Mouse (Mus musculus) brown adipose tissue, adult 24 weeks (tissue): ENCODE results near the gene Crebbp. TPM values are rescaled to one million over a fixed set of nuclear protein-coding genes. Genes with fewer than 3 reads are reported as not detected.
"Not testable (repeated sequence)": the region's sequence is repeated elsewhere in the genome, so short reads cannot be mapped to it uniquely, and the experiment has no call there.

Source experiments
- H3K27ac ChIP-seq: fragments of 200-500 bp; replicated peaks from 2 replicates; pipeline ENCODE4 v1.5.1; 2012; ENCODE audit warnings: low read depth, mild to moderate bottlenecking, low read length
- H3K4me1 ChIP-seq: fragments of 200-500 bp; 2 replicates; pipeline ENCODE4 v1.6.1; 2012; ENCODE audit warnings: low read length, mixed read lengths; ENCODE audit not compliant: control insufficient read depth, insufficient read depth, insufficient read length
- H3K4me3 ChIP-seq: fragments of 200-500 bp; 2 replicates; pipeline ENCODE4 v1.5.1; 2012; ENCODE audit warnings: low read depth, mild to moderate bottlenecking, low read length, moderate library complexity; ENCODE audit not compliant: insufficient read depth
- polyA plus RNA-seq: library from polyadenylated mRNA; stranded (reverse); fragments of >200 nt; gene quantifications from 2 replicates; pipeline ENCODE4 v1.2.4, GENCODE M21; 2012; ENCODE audit not compliant: missing spikeins, insufficient read depth, insufficient read length

Gene Crebbp
- 21.3 and 21.7 TPM in 2 replicates for polyA plus RNA-seq

DNA sequence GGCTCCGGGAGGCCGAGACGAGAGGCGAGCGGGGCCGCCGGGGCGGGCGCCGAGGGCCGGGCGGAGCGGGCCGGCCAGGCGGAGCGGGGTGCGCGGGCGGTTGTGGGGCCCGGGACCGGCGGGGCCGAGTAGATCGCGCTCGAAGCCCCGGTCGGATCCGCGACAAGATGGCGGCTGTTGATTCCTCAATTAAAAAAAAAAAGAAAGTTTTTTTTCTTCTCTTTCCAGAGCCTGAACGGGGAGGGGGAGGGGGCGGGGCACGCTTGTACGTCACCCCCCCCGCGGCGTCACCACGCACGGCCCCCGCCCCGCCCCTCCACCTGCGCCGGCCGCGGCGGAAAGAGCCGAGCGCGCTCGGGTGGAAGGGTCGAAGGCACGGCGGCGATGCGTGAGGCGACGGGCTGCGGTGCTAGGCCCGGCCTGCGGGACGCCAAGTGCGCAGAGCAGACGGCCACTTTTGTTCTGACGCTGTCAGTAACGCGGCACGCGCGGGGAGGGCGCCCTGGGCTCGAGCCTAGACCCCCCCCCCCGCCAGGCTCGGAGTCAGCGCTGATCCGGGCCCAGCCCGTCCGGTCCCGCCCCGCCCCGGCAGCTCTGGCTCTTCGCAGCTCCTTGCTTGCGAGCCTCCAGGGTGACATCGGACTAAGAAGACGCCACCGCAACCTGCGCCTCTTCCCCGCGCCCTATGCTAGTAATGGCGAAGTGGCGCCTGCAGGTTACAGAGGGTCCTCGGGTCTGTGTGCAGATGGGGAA is at the start of gene Crebbp:
TSS of gene Crebbp (minus strand) at position 199 of the 753 bp plus-strand sequence.
- Histone ChIP-seq H3K4me1 (peaks cover 7% of the 10 kb centered on the region), H3K27ac (peak within 1 kb of the TSS; percentile 89), H3K4me3 (peak within 1 kb of the TSS; percentile 95)

DNA sequence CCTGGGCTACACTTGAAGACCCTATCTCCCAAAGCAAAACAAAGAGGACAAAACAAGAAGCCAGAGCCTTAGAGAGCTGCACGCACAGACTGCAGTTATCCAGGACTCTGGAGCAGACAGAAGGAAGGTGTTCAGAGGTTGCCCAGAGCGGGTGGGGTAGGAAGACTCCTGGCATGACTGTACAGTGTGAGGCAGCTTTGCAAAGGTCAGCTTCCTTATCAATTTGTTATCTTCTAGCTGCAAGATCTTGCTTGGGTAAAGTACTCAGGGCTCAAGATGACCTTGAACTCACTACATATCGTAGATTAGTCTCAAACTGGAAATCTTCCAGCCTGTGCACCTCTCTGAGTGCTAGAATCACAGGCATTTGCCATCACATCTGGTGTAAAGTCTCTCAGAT is 49.7 kb upstream of the Crebbp start:
- no peak overlapping the region for H3K4me3 ChIP-seq
- no peaks in the 10 kb centered on the region for H3K4me1 ChIP-seq
- no peak overlapping the region for H3K27ac ChIP-seq

DNA sequence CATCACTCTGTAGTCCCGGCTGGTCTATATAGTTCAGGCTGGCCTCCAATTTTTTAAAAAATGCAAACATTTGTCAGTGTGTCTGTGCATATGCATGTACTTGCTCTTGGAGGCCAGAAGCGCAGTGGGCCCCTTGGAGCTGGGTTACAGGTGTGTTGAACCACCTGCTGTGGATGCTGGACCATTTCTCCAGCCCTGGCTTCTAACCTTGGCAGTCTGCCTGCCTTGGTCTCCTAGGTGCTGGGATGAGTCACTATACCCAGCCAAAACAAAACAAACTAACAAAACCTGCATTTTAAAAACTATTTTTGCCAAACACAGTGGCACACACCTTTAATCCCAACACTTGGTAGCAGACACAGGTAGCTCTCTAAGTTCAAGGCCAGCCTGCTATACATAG is 43.7 kb upstream of the Crebbp start:
- Histone ChIP-seq H3K4me1 (no peaks in the 10 kb centered on the region), H3K27ac (no peak overlapping the region), H3K4me3 (no peak overlapping the region)

DNA sequence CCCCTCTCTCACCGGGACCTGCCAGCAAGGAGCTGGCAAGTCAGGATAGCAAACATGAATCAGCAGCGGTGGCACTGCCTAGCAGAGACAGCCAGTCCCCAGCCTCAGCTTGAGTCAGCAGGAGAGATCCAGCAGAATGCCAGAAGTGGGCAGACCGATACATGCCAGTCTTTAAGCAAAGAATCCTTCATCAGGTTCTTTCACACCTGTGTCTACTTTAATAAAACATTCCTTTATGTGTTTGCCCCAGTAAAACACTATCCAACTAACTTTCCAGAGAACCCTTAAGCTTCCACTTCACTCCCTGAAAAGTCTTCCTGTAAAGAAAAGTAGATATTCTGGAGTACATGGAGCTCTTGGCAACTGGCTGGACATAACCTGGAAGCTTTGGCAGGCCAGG is 35.0 kb upstream of the Crebbp start:
- Histone ChIP-seq H3K4me1 (no peaks in the 10 kb centered on the region), H3K4me3 (no peak overlapping the region), H3K27ac (no peak overlapping the region)

DNA sequence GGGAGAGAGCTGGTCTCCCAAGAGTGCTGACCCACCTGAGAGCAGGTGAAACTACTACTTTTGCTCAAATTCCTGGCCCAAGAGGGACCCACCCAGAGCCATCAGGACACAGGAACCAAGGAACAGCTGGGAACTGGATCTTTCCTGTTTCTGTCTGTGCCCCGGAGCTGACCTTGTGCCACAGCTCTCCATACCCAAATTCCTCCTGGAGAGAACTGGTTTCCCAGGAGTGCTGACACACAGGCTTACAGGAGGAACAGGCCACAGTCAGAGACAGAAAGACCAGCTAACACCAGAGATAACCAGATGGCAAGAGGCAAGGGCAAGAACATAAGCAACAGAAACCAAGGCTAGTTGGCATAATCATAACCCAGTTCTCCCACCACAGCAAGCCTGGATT is 31.4 kb upstream of the Crebbp start:
- H3K4me3 ChIP-seq, H3K27ac ChIP-seq, H3K4me1 ChIP-seq: not testable (repeated sequence)

DNA sequence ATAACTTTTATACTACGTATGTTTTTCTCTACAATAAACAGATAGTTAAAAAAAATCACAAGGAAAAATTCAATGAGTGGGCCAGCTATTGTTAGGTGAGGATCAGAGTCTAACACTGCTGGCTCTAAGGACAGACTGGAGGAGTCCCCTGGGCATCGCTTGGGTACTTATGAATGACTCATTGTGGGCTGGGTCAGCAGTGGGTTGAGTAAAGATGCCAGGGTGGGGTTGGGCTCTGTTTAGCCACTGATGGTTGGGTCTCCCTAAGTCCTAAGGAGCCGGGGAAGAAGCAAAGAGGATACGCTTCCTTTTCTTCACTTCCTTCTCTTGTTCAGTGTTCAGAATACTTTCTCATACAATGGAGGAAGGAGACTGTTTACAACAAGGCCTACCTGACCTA is 22.3 kb upstream of the Crebbp start:
- Histone ChIP-seq H3K4me1 (no peaks in the 10 kb centered on the region), H3K4me3 (no peak overlapping the region), H3K27ac (no peak overlapping the region)

DNA sequence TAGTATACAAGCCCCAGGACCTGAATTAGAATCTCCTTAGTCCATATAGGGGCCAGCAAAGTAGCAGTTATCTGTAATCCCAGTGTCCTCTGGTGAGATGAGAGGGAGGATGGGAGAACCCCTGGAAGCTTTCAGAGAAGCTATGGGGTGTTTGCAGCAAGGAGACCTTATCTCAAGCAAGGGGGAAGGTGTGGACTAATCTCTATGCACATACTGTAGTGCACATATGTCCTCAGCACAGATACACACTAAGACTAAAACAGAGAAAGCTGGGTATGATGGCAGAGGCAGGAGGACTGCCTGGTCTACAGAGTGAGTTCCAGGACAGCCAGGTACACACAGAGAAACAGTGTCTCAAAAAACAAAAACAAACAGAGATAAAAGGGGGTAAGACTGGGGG is 21.8 kb upstream of the Crebbp start:
- Histone ChIP-seq H3K4me3 (no peak overlapping the region), H3K27ac (no peak overlapping the region), H3K4me1 (no peaks in the 10 kb centered on the region)

DNA sequence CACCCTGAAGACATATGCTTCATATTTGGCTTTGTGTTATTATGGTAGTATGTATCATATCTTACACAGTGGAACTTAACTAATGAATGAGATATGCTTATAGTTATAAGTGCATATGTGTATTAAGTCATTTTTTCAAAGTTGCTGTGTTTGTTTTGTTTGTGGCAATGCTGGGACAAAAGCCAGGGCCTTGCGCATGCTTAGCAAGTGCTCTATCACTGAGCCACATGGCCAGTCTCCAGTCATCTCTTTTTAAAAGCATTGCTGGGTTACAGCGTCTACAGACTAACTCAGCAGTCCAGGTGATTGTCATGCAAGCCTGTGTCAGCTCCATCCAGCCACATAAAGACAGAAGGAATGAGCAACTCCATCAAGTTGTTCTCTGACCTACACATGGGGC is 12.0 kb upstream of the Crebbp start:
- no peak overlapping the region for H3K27ac ChIP-seq
- no peaks in the 10 kb centered on the region for H3K4me1 ChIP-seq
- H3K4me3 ChIP-seq = no peak overlapping the region

DNA sequence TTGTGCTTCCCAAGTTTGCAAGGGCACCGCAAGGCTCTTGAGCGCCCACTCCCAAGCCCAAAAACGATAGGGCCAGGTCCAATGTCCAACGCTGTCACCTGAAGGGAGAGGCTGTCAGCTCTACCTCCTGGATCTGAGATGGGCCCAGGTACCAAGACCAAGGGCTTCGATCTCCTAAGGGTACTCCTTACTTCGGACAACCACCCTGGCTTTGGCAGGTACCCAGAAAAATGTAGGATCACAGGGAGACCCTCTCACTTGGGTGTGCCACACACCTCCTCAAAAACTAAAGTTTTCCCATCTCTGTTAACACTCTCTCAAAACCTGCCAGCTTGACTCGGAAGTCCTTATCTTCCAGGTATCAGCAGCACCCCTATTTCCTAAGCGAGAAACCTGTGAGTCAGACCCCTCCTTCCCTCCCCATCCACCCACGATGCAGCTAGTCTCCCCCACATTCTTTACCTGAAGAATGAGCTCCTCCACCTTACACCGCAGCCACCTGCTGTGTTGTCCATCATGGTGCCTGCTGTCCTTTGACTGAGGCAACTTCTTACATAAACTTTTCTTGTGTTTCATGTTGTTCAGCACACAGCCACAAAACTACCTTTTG is 939 bp upstream of the Crebbp start:
- no peak overlapping the region for H3K27ac ChIP-seq

DNA sequence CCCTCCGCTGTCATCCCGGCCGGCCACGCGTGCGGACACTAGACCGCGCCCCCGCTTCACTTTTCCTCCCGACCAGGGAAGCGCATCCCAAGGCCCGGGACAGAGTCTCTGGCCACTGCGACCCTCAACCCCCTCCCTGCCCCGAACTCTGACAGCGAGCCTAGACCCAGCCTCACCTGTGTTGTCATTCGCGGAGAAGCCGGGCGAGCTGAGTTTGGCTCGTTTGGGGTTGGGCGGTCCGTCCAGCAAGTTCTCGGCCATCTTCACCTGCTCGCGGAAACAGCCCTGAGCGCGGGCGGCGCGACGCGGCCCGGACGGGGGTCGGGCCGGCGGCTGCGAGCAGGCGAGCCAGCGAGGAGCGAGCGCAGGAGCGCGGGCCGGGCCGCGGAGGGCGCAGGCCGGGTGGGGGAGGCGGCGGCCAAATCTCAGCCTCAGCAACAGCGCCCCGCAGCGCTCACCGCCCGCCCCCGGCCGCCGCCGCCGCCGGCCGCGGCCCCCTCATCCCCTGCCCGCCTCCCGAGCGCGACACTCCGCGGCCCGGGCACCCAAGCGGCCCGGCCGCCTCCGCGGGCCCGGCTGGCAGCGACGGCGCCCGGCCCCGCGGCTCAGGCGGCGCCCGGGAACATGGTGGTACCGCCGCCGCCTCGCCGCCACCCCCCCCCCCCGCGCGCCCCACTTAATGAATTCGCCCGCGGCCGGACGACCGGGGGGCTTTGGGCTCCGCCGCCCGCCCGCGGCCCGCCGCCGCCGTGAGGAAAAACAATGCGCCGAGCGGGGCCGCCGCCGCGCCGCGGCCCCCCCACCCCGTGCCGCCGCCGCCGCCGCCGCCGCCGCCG is 616 bp downstream of the Crebbp start:
- Histone ChIP-seq H3K27ac (peak overlapping the region; percentile 75; the same call in 1 of the 2 replicates), H3K4me1 (peaks cover 7% of the 10 kb centered on the region), H3K4me3 (peak overlapping the region; percentile 95)

More for the DNA sequence above, 939 bp upstream of the Crebbp start:
- H3K4me1 ChIP-seq = peaks cover 7% of the 10 kb centered on the region
- H3K4me3 ChIP-seq = peak overlapping the region; percentile 76

DNA sequence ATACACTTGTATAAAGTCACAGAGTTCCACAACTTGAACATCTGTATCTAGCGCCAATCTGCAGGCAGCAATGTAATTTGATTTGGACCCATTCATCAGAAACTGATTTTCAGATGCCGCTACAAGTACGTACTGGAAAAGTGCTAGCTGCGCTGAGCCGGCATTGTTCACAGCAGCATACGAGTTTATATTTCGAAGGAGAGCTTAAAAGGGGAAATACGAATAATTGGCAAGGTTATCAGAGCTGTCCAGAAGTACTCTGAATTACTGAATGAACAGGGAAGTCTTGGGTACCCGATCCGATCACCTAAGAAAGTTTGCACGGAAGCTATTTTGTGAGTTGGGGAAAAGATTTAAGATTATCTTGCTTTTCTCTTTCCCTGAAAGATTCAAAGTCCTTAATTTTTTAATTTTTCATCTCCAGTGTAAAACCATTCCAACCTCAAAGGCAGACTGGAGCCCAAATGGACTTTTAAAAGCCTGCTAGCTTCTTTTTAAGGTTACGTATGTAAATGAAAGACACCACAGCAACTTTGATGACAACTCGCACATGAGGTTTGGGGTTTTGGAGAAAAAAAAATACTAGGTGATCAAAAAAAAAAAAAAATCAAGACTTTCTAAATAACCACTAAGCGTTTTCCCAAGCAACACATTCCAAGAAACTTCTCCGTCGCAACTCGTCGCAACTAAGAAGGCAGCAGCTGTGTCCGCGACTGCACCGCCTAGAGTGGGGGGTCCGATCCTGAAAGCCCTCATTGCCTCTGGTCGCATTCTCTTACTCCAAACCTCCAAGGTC is 1.4 kb downstream of the Crebbp start:
- Histone ChIP-seq H3K4me1 (peaks cover 7% of the 10 kb centered on the region), H3K27ac (0 out of 2 replicates have a peak overlapping the region, but pooled peaks have one; percentile 1), H3K4me3 (peak overlapping the region; percentile 95)

DNA sequence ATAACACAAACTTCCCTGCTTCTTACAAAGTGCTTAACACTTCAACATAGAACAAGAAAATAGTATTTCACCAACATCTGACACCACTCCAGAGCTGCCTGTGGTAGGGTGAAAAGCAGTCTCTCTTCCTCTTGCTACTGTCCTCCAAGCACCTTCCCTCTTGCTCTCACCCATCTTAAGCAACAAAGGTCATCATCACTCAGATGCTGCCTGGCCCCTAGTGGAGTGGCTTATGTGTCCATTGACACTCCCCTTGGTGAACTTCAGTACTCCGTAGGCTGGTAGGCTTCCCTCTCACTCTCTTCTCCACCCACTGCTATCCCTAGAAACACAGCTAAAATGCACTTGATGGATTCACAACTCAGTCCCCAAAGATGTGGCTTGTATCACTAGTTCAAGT is 3.5 kb downstream of the Crebbp start:
- peaks cover 10% of the 10 kb centered on the region for H3K4me1 ChIP-seq
- H3K4me3 ChIP-seq = no peak overlapping the region
- H3K27ac ChIP-seq = no peak overlapping the region

DNA sequence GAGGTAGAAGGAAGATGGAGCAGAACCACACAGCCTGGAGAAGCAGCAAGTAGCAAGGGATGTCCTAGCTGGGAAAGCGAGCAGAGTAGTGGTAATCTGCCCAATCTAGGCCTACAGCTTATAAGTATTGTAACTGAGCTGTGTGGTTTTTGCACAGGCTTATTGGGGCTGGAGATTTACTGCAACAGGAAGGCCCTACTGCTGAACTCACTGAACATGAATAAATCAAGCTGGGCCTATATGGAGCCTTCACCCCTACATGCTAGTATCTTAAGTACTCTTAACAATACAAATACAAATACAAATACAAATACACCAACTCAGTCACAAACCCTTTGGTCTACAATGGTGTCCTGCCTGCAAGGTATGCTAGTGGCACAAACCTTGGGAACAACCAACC is 10.2 kb downstream of the Crebbp start:
- Histone ChIP-seq H3K4me3 (no peak overlapping the region), H3K27ac (no peak overlapping the region), H3K4me1 (peaks cover 8% of the 10 kb centered on the region; the same call in 1 of the 2 replicates)

DNA sequence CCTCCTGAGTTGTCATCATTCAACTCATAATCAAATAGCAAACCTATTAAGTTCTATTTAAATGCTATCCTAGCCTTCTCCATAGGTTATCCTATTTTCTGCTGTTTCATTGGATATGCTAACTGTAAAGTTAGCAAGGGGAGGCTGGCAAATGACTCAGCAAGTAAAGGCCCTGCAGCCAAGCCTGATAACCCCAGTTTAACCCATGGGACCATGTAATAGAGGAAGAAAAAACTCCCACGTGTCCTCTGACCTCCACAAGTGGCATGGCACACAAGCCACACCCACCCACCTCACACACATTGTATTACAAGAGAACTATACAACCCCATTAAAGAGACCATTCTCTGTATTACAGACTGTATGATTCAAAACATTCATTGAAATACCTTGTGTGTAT is 13.8 kb downstream of the Crebbp start:
- H3K4me3 ChIP-seq = no peak overlapping the region
- H3K27ac ChIP-seq = no peak overlapping the region
- peaks cover 11% of the 10 kb centered on the region for H3K4me1 ChIP-seq

DNA sequence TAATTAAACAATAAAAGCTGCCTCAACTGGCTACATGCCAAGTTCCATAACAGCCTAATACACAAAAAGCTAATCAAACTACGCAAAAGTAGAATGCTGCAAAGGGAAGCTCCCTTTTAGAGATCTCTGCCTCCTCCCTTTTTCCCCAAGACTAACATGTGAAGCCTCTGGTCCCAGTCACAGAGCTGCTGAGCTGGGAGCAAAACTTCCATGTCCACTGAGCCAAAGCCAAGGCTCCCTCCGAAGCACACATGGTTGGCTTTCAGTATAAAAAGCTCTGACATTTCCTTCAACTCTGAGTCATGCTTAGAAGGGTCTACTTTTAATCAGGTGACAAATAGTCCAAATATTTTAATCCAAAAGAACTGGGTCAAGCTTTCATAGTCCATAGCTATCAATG is 14.2 kb downstream of the Crebbp start:
- Histone ChIP-seq H3K27ac (no peak overlapping the region), H3K4me3 (no peak overlapping the region), H3K4me1 (peaks cover 9% of the 10 kb centered on the region)
